Mouse (Mus musculus) spleen, adult 18-20 months (tissue): ENCODE results near the gene Nsun7.
"Not testable (repeated sequence)": the region's sequence is repeated elsewhere in the genome, so short reads cannot be mapped to it uniquely, and the experiment has no call there.

Experiments used
- DNase-seq, 2 experiments: peaks; one replicate each; pipeline ENCODE4 v3.0.0; 2022; ENCODE audit warnings: mixed read lengths in 2 of 2

Gene Nsun7

GRCm38 (mm10) chr5:66259756-66260448 is at the start of gene Nsun7:
Gene Nsun7 (plus strand): TSS chr5:66259897.
- peak; percentile 13 to 34 for DNase-seq

GRCm38 (mm10) chr5:66214395-66214935 is 45.2 kb upstream of the Nsun7 start:
- no peak for DNase-seq

- no peak for DNase-seq
Measured at GRCm38 (mm10) chr5:66215569-66216277, 44.0 kb upstream of the Nsun7 start.

- DNase-seq = no peak
Measured at GRCm38 (mm10) chr5:66219692-66220091, 40.0 kb upstream of the Nsun7 start.

DNA sequence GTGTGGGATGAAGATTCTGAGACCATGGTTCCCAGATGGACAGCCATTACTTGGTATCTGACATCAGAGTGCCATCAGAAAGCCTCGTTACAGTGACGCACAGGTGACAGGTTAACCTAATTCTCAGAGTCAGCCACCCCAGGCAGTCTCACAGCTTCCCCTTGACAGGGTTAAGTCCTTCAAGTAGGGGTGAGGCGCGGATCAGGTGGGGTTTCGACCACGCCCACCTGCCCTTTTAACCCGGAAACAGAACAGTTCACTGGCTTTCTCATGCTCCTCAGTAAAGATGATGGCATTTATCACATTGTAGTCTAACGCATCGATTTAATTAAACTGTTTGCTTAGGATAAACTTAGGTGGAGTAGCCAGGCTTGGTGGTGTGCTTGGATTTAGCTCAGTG is 39.1 kb upstream of the Nsun7 start:
- no peak for DNase-seq

DNA sequence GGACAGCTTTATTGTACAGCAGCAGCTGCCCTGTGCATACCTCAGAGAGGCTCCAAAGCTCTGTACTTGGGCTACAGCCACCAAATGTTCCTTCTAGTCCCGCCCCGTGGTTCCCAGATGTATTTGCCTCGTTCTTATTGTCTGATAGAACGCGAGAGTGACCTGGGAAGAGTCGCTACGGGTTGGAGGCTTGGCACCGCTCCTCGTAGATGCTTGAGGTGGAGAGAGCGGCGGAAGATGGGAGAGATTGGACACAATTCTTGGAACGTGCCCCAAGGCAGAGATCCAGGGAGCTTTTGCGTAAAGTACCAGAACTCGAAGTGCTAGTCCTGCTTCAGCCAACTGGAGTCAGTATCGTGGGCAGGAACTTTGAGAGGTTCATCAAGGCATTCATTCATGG is 36.8 kb upstream of the Nsun7 start:
- no peak for DNase-seq

DNA sequence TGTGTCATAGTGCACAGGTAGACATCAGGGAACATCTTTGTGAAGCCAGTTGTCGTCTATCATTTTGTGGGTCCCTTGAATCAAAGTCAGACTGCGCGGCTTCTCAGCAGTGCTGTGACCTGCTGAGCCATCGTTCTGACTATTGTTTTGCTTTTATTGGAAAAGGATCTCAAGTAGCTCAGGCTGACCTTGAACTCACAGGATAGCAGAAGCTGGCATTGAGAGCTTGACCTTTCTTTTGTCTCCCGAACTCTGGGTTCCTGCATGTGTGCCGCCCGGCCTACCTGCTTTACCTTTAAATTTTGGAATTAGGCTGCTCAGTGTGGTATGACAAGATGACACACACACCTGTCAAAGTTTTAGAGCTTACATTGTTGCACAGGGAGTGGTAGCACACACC is 33.2 kb upstream of the Nsun7 start:
- no peak for DNase-seq

GRCm38 (mm10) chr5:66231660-66232269 is 27.9 kb upstream of the Nsun7 start:
- no peak for DNase-seq

DNA sequence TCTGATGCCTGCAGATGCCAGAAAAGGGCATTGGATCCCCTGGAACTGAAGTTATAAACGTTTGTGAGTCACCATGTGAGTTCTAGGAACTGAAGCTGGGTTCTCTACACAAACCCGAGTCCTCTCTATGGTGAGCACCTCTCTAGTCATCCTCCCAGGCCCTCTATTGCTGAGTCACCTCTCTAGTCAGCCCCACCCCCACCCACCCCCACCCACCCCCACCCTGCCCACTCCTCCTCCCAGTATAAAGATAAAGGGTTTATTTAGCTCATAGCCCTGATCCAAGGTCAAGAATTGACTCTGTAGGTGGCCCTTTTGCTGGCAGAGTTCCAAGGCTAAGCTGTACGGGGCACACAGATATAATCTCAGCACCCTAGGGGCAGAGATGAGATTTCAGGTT is 27.2 kb upstream of the Nsun7 start:
- no peak for DNase-seq

DNA sequence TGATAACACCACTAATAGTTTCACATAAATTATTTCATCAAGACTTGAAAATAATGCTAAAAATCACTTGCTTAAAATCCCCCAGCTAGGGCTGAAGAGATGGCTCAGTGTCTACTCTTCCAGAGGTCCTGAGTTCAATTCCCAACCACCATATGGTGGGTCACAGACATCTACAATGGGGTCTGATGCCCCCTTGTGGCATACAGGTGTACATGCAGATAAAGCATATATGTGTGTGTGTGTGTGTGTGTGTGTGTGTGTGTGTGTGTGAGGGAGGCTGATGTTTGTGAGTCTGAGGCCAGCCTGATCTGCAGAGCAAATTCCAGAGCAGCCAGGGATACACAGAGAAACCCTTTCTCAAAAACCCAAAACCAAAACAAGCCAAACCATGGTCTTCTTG is 17.8 kb upstream of the Nsun7 start:
- DNase-seq = peak in 1 of 2 experiments; percentile 15

DNA sequence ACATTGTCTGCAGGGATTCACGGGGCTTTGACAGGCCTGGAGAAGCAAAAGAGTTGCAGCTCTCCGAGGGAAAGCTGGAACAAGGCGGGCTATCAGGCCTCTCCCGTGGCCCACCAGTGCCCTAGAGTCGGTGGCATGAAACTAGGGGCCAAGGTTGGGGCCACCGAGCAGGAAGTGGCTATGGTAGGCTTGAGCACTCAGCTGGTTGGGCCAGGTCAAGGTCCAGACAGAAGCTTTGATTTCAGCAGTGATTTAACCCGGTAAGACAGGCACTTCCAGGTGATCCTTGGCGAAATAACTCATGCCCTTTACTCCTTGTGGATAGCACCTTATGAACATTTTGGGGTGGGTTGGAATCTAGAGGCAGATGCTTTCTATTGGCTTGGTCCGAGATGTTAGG is 16.2 kb upstream of the Nsun7 start:
- DNase-seq = no peak

- no peak for DNase-seq
Measured at GRCm38 (mm10) chr5:66244043-66244660, 15.5 kb upstream of the Nsun7 start.

DNA sequence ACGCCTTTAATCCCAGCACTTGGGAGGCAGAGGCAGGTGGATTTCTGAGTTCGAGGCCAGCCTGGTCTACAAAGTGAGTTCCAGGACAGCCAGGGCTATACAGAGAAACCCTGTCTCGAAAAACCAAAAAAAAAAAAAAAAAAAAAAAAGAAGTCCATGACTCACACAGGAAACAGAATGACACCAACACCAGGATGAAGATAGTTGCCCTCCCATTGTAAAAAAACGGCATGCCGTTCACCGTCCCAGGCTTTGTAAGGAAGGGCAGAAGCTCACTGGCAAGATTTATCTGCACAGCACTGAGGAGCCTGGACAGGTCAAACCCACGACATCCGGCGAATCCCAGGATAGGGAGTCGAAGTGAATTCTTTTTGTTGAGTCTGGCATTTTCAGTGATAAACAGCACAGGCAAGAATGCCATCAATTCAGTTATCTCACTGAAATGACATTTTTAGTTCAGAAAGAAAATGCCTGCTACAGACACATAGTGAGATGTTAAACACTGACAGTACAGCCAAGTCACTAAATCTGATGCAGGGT is 13.7 kb upstream of the Nsun7 start:
- no peak for DNase-seq

DNA sequence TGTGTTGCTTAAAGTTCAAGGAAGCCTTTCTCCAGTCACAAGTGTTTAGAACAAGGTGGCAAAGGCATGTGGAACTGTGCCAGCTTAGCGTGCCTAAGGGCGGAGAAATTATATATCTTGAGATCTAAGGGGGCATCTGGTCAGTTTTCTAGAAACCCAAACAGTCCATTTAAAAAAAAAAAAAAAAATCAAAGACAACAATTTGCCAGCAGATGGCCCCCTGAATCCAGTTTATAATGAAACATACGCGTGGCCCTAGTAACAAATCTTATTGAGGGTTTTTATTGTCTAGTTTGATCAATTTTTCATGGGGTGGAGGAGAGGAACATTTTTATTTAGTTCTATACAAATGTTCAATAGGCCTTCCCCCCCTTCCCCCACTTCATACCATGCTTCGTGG is 6.5 kb upstream of the Nsun7 start:
- no peak for DNase-seq

GRCm38 (mm10) chr5:66255044-66255443 is 4.7 kb upstream of the Nsun7 start:
- DNase-seq = no peak

DNA sequence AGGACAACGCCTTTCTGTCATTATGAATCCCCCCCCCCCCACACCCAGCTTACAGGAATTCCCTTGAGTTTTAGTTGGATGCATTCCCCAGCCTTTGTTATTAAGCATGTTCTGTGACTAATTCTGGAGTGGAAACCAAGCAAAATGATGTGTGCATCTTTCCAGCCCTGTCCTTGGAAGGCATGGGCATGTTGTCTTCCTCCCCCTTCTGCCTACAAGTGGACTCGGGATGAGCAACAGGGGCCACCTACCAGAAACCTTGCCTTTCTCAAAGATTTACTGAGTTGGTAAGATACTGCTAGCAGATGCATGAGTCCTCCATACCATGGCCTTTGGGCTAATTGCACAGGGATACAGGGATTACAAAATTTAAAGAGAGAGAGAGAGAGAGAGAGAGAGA is 697 bp upstream of the Nsun7 start:
- no peak for DNase-seq

DNA sequence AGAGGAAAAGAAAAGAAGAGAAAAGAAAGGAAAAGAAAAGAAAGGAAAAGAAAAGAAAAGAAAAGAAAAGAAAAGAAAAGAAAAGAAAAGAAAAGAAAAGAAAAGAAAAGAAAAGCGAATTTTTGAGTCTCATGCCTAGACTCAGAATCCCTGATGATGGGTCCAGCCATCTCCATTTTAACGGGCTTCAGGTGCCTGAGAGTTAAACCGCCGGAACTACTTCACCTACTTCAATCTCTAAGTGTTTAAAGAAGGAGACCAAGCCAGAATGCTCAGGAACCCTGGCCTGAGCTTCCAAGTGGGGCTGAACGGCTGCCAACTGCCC is 304 bp upstream of the Nsun7 start:
- not testable (repeated sequence) for DNase-seq

DNA sequence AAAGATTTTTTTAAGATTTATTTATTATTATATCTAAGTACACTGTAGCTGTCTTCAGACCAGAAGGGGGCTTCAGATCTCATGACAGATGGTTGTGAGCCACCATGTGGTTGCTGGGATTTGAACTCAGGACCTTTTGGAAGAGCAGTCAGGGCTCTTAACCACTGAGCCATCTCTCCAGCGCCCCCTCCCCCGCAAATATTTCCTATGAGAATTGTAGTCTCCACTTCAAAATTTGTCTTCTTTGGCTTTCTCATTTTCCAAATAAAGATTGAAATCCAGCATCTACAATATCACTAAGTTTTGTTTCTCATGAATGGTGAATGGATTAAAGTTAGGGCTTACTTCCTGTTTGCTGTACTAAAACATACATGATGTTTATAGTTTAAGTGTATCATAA is 2.8 kb downstream of the Nsun7 start:
- DNase-seq = no peak

- peak in 1 of 2 experiments; percentile 14 for DNase-seq
Measured at GRCm38 (mm10) chr5:66263398-66263797, 3.7 kb downstream of the Nsun7 start.

DNA sequence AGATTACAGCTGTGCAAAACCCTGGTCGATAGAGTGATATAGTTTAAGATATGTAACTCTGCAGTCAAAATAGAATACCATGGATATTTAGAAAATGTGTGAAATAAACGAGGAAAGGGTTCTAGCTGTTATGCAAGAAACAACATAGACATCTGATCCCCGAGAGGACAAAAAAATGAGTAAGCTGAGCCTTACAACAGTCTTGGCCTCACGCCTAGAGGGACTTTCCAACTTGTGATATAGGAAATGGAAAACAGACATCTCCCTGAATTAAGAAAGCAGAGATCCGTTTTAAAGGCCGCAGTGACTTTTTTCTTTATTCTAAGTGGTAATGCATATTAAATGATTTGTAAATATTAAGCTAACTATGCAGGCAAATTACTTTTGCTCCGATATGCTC is 9.9 kb downstream of the Nsun7 start:
- no peak for DNase-seq

GRCm38 (mm10) chr5:66271141-66271540 is 11.4 kb downstream of the Nsun7 start:
- DNase-seq = no peak

GRCm38 (mm10) chr5:66274417-66274816 is 14.7 kb downstream of the Nsun7 start:
- DNase-seq = no peak

GRCm38 (mm10) chr5:66279650-66280049 is 20.0 kb downstream of the Nsun7 start:
- DNase-seq = no peak
